Mouse (Mus musculus) spleen, embryonic (tissue): ENCODE data around the gene Tfip11.

Source experiments
- CTCF ChIA-PET: fragments of 350-600 bp; sonication (Branson Sonifier 250); formaldehyde crosslinking; loops from one replicate; lab custom pipeline; 2022; lab: Charles Lee

Tfip11 gene

GRCm38 (mm10) chr5:112325546-112326445 lies at the start of gene Tfip11:
TSS of gene Tfip11 (plus strand) at chr5:112326358.
- CTCF ChIA-PET, result no interaction called here

- CTCF ChIA-PET, result interaction anchor here (0.7 kb wide), 2 partner anchors 50 to 55 kb away, joined by 5 to 17 read pairs; no protein-coding TSS in a partner anchor
These were observed 49.2 kb upstream of the Tfip11 start for GRCm38 (mm10) chr5:112276907-112277348.

GRCm38 (mm10) chr5:112277906-112278470 lies 48.2 kb upstream of the Tfip11 start:
- CTCF ChIA-PET, result interaction anchor here (1.7 kb wide), 1 partner anchor 9 kb away, joined by 4 read pairs; no protein-coding TSS in a partner anchor

GRCm38 (mm10) chr5:112279181-112280021 lies 46.8 kb upstream of the Tfip11 start:
- CTCF ChIA-PET, result interaction anchor here (0.5 to 1.7 kb wide), 3 partner anchors 7 to 34 kb away, joined by 3 to 4 read pairs (median 3); no protein-coding TSS in a partner anchor

- CTCF ChIA-PET, result interaction anchor here (0.5 kb wide), 1 partner anchor 33 kb away, joined by 3 read pairs; no protein-coding TSS in a partner anchor
These were observed 46.0 kb upstream of the Tfip11 start for GRCm38 (mm10) chr5:112280151-112280550.

- CTCF ChIA-PET, result no interaction called here
These were observed 45.1 kb upstream of the Tfip11 start for GRCm38 (mm10) chr5:112280863-112281660.

GRCm38 (mm10) chr5:112281676-112282075 lies 44.5 kb upstream of the Tfip11 start:
- CTCF ChIA-PET, result interaction anchor here (0.6 kb wide), 1 partner anchor 31 kb away, joined by 3 read pairs; no protein-coding TSS in a partner anchor

- CTCF ChIA-PET, result interaction anchor here (0.6 kb wide), 1 partner anchor 32 kb away, joined by 3 read pairs; no protein-coding TSS in a partner anchor
These were observed 43.9 kb upstream of the Tfip11 start for GRCm38 (mm10) chr5:112282123-112282779.

GRCm38 (mm10) chr5:112282780-112283482 lies 43.2 kb upstream of the Tfip11 start:
- CTCF ChIA-PET, result no interaction called here

- CTCF ChIA-PET, result no interaction called here
These were observed 42.5 kb upstream of the Tfip11 start for GRCm38 (mm10) chr5:112283543-112284202.

- CTCF ChIA-PET, result no interaction called here
These were observed 42.0 kb upstream of the Tfip11 start for GRCm38 (mm10) chr5:112284203-112284582.

- CTCF ChIA-PET, result interaction anchor here (0.6 to 2.4 kb wide), 2 partner anchors 45 to 183 kb away, joined by 6 to 20 read pairs; no protein-coding TSS in a partner anchor
These were observed 40.5 kb upstream of the Tfip11 start for GRCm38 (mm10) chr5:112285548-112286085.

- CTCF ChIA-PET, result interaction anchor here (0.7 to 2.4 kb wide), 4 partner anchors 8 to 371 kb away, joined by 3 to 6 read pairs (median 4); no protein-coding TSS in a partner anchor
These were observed 39.6 kb upstream of the Tfip11 start for GRCm38 (mm10) chr5:112286608-112286983.

GRCm38 (mm10) chr5:112286984-112287641 lies 39.0 kb upstream of the Tfip11 start:
- CTCF ChIA-PET, result interaction anchor here (0.7 to 2.4 kb wide), 4 partner anchors 9 to 371 kb away, joined by 3 to 6 read pairs (median 4); no protein-coding TSS in a partner anchor

GRCm38 (mm10) chr5:112287652-112288051 lies 38.5 kb upstream of the Tfip11 start:
- CTCF ChIA-PET, result interaction anchor here (1.2 to 2.4 kb wide), 2 partner anchors 9 to 47 kb away, joined by 4 to 6 read pairs; no protein-coding TSS in a partner anchor

GRCm38 (mm10) chr5:112288193-112289141 lies 37.7 kb upstream of the Tfip11 start:
- CTCF ChIA-PET, result interaction anchor here (2.4 kb wide), 1 partner anchor 48 kb away, joined by 6 read pairs; no protein-coding TSS in a partner anchor
